Mouse (Mus musculus) brain, embryonic 14.5 days (tissue): ENCODE measurements around the gene Olfr147.
"Not testable (repeated sequence)": the region's sequence is repeated elsewhere in the genome, so short reads cannot be mapped to it uniquely, and the experiment has no call there.

Source experiments
- CTCF ChIP-seq: fragments of 200-500 bp; IDR thresholded peaks from 2 replicates; pipeline ENCODE4 v1.5.1; 2012; ENCODE audit warnings: inconsistent platforms, mild to moderate bottlenecking, moderate library complexity, borderline replicate concordance; ENCODE audit not compliant: insufficient read depth, insufficient read length; ENCODE audit errors: extremely low read depth
- POLR2A ChIP-seq: fragments of 200-500 bp; IDR thresholded peaks from 2 replicates; pipeline ENCODE4 v1.6.1; 2012; ENCODE audit warnings: mild to moderate bottlenecking, inconsistent platforms, borderline replicate concordance; ENCODE audit not compliant: poor library complexity, insufficient read depth, insufficient read length, severe bottlenecking; ENCODE audit errors: extremely low read depth

GRCm38 (mm10) chr9:38413502-38413901 lies 12.0 kb downstream of the Olfr147 start:
- not testable (repeated sequence) for TF ChIP-seq CTCF, POLR2A
